Mouse (Mus musculus) CH12.LX (cell line): ENCODE results near the gene Srrm3. TPM values are rescaled to one million over a fixed set of nuclear protein-coding genes. Genes with fewer than 3 reads are reported as not detected.

ENCODE experiments used
- DNase-seq: peaks from one replicate; pipeline ENCODE4 v3.0.0-alpha.2; 2013; ENCODE audit errors: extremely low read depth
- H3K27ac ChIP-seq: 2 replicates; pipeline ENCODE4 v1.5.1; 2012; ENCODE audit warnings: low read depth, mild to moderate bottlenecking, control low read depth, moderate library complexity; ENCODE audit not compliant: insufficient read depth
- H3K27me3 ChIP-seq: replicated peaks from 2 replicates; pipeline ENCODE3; 2012; ENCODE audit warnings: inconsistent platforms
- H3K36me3 ChIP-seq, 2 experiments: replicated peaks in 1 of 2; 2 replicates each; pipeline versions ENCODE3 to v1.6.1; 2012; ENCODE audit warnings: inconsistent platforms in 1 of 2, low read length in 1 of 2, mild to moderate bottlenecking in 1 of 2, mixed read lengths in 1 of 2, moderate library complexity in 1 of 2; ENCODE audit not compliant: control insufficient read depth in 1 of 2, insufficient read depth in 1 of 2
- H3K4me1 ChIP-seq, 2 experiments: 2 replicates each; pipeline ENCODE4 v1.6.1; 2012; ENCODE audit warnings: inconsistent platforms in 1 of 2, moderate library complexity in 1 of 2; ENCODE audit not compliant: insufficient read depth in 2 of 2, control insufficient read depth in 1 of 2
- H3K4me2 ChIP-seq: 2 replicates; pipeline ENCODE4 v1.6.1; 2012; ENCODE audit warnings: low read depth, mild to moderate bottlenecking, control low read depth; ENCODE audit not compliant: poor library complexity, insufficient read depth, severe bottlenecking
- H3K4me3 ChIP-seq, 3 experiments: fragments of 150-350 bp in 1 of 3; sonication (generic) in 1 of 3; replicated peaks in 1 of 3; 2 replicates each; pipeline versions ENCODE3 to v1.5.1; 2011 to 2012; ENCODE audit warnings: low read depth in 2 of 3, low read length in 2 of 3, mild to moderate bottlenecking in 2 of 3, moderate library complexity in 2 of 3, control low read depth in 1 of 3, improper control_type of control experiment in 1 of 3, inconsistent platforms in 1 of 3, mixed read lengths in 1 of 3; ENCODE audit not compliant: poor library complexity in 1 of 3
- H3K79me2 ChIP-seq: replicated peaks from 2 replicates; pipeline ENCODE4 v1.6.1; 2012; ENCODE audit warnings: mild to moderate bottlenecking, moderate library complexity; ENCODE audit not compliant: control insufficient read depth, poor library complexity, insufficient read depth, severe bottlenecking; ENCODE audit errors: extremely low read depth
- H3K9ac ChIP-seq: 2 replicates; pipeline ENCODE4 v1.6.1; 2012; ENCODE audit warnings: low read depth, mild to moderate bottlenecking, control low read depth, moderate library complexity; ENCODE audit not compliant: insufficient read depth
- H3K9me3 ChIP-seq: replicated peaks from 2 replicates; pipeline ENCODE3; 2012; ENCODE audit warnings: low read length, inconsistent platforms, mixed read lengths
- BHLHE40 ChIP-seq: IDR thresholded peaks from 2 replicates; pipeline ENCODE4 v1.6.1; 2011; ENCODE audit warnings: mild to moderate bottlenecking, low read depth, low read length, improper control_type of control experiment
- CHD1 ChIP-seq: IDR thresholded peaks from 2 replicates; pipeline ENCODE4 v1.6.1; 2012; ENCODE audit warnings: low read depth, low read length, improper control_type of control experiment, inconsistent platforms
- CTCF ChIP-seq, 2 experiments: IDR thresholded peaks in 1 of 2; conservative IDR thresholded peaks in 1 of 2; 2 replicates each; pipeline ENCODE4 v1.5.1; 2011 to 2012; ENCODE audit warnings: low read depth in 2 of 2, low read length in 2 of 2, improper control_type of control experiment in 1 of 2, inconsistent platforms in 1 of 2, mild to moderate bottlenecking in 1 of 2, moderate library complexity in 1 of 2
- ELF1 ChIP-seq: IDR thresholded peaks from 2 replicates; pipeline ENCODE4 v1.6.1; 2014; ENCODE audit warnings: low read depth, mild to moderate bottlenecking, inconsistent platforms, low read length, improper control_type of control experiment
- ETS1 ChIP-seq: conservative IDR thresholded peaks from 2 replicates; pipeline ENCODE4 v1.6.1; 2012; ENCODE audit warnings: low read depth, mild to moderate bottlenecking, inconsistent platforms, low read length, improper control_type of control experiment, moderate library complexity
- MAX ChIP-seq: IDR thresholded peaks from 2 replicates; pipeline ENCODE4 v1.6.1; 2011; ENCODE audit warnings: low read length, improper control_type of control experiment
- MAZ ChIP-seq: IDR thresholded peaks from 2 replicates; pipeline ENCODE4 v1.6.1; 2012; ENCODE audit warnings: low read depth, mild to moderate bottlenecking, inconsistent platforms, low read length, improper control_type of control experiment, moderate library complexity
- MYC ChIP-seq: IDR thresholded peaks from 2 replicates; pipeline ENCODE4 v1.6.1; 2011; ENCODE audit warnings: low read depth, mild to moderate bottlenecking, improper control_type of control experiment, low read length
- NELFE ChIP-seq: IDR thresholded peaks from 2 replicates; pipeline ENCODE4 v1.6.1; 2011; ENCODE audit warnings: low read depth, low read length, improper control_type of control experiment
- NRF1 ChIP-seq: IDR thresholded peaks from 2 replicates; pipeline ENCODE4 v1.6.1; 2014; ENCODE audit warnings: low read depth, mild to moderate bottlenecking, inconsistent platforms, low read length, improper control_type of control experiment, moderate library complexity
- PAX5 ChIP-seq: IDR thresholded peaks from 2 replicates; pipeline ENCODE4 v1.6.1; 2012; ENCODE audit warnings: low read length, inconsistent platforms, mixed read lengths
- POLR2AphosphoS2 ChIP-seq: IDR thresholded peaks from 2 replicates; pipeline ENCODE4 v1.6.1; 2011; ENCODE audit warnings: low read depth, low read length, improper control_type of control experiment
- RAD21 ChIP-seq: IDR thresholded peaks from 2 replicates; pipeline ENCODE4 v1.6.1; 2011; ENCODE audit warnings: low read depth, mild to moderate bottlenecking, low read length, improper control_type of control experiment, moderate library complexity
- RCOR1 ChIP-seq: conservative IDR thresholded peaks from 2 replicates; pipeline ENCODE4 v1.6.1; 2012; ENCODE audit warnings: low read depth, mild to moderate bottlenecking, inconsistent platforms, low read length, improper control_type of control experiment
- SIN3A ChIP-seq: IDR thresholded peaks from 2 replicates; pipeline ENCODE4 v1.6.1; 2012; ENCODE audit warnings: low read length, improper control_type of control experiment, inconsistent platforms
- SMC3 ChIP-seq: IDR thresholded peaks from 2 replicates; pipeline ENCODE4 v1.6.1; 2011; ENCODE audit warnings: low read depth, low read length, improper control_type of control experiment
- TBP ChIP-seq: conservative IDR thresholded peaks from 2 replicates; pipeline ENCODE4 v1.6.1; 2011; ENCODE audit warnings: low read depth, low read length, improper control_type of control experiment
- TCF12 ChIP-seq: IDR thresholded peaks from 2 replicates; pipeline ENCODE4 v1.6.1; 2014; ENCODE audit warnings: low read depth, mild to moderate bottlenecking, inconsistent platforms, low read length, improper control_type of control experiment
- USF1 ChIP-seq: IDR thresholded peaks from 2 replicates; pipeline ENCODE4 v1.6.1; 2014; ENCODE audit warnings: low read depth, mild to moderate bottlenecking, inconsistent platforms, low read length, improper control_type of control experiment
- ZKSCAN1 ChIP-seq: IDR thresholded peaks from 2 replicates; pipeline ENCODE4 v1.6.1; 2012; ENCODE audit warnings: low read depth, inconsistent platforms, low read length, improper control_type of control experiment, borderline replicate concordance
- ZMIZ1 ChIP-seq: IDR thresholded peaks from 2 replicates; pipeline ENCODE4 v1.6.1; 2012; ENCODE audit warnings: low read depth, mild to moderate bottlenecking, inconsistent platforms, low read length, improper control_type of control experiment
- ZNF384 ChIP-seq: IDR thresholded peaks from 2 replicates; pipeline ENCODE4 v1.6.1; 2012; ENCODE audit warnings: low read depth, low read length, improper control_type of control experiment, inconsistent platforms
- dilution Hi-C: fragments of 300-500 bp; cut with MboI; formaldehyde crosslinking; loops from 2 replicates; pipeline ENCODE4 v1.14.3; 2020; ENCODE audit warnings: low sequenced_read_pairs; ENCODE audit not compliant: extremely low pct_unique_long_range_greater_than_20kb, extremely low pct_ligation_motif_present
- in situ Hi-C: fragments of 300-500 bp; cut with MboI; formaldehyde crosslinking; loops from 3 replicates; pipeline ENCODE4 v1.14.3; 2019; ENCODE audit warnings: low sequenced_read_pairs, low pct_ligation_motif_present, low pct_unique_long_range_greater_than_20kb, mixed read lengths
- polyA plus RNA-seq: library from polyadenylated mRNA; unstranded; fragments of >175 nt; gene quantifications from 2 replicates; pipeline ENCODE4 v1.2.1, GENCODE M21; 2012; ENCODE audit warnings: low read depth; ENCODE audit not compliant: insufficient read length
- total RNA-seq, 2 experiments: library from RNA; depleted of rRNA; stranded (reverse); fragments of 300-350 nt in 1 of 2; fragments of >200 nt in 1 of 2; gene quantifications; 2 replicates each; pipeline ENCODE4 v1.2.3; 2012 to 2014

Srrm3 gene
- total and polyA plus RNA-seq, 3 experiments: not detected

DNA sequence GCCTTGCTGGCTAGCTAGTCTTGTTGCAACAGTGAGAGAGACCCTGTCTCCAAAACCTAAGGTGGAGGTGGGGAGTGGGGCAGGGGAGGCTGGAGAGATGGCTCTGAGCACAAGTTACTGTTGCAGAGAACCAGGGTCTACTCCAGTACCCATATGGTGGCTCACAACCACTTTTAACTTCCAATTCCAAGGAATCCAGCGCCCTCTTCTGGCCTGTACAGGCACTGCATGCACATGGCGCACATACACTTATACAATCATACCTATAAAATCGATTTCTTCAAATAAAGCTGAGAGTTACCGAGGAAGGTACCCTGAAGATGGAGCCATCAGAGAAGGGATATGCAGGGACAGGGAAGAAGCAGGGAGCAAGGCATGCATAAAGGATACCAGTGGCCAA, 40.8 kb downstream of the Srrm3 start:
- in situ Hi-C loops (loop anchor here (5.0 kb wide), 1 partner anchor 50 kb away; no protein-coding TSS in a partner anchor), dilution Hi-C loops (no loop called here)
- no peaks in the 10 kb centered on the region for H3K4me1 ChIP-seq
- H3K4me2 ChIP-seq: no peak overlapping the region
- H3K9me3 ChIP-seq: peaks cover 8% of the 10 kb centered on the region
- no peaks in the 10 kb centered on the region for H3K79me2 ChIP-seq
- peaks cover 85% of the 10 kb centered on the region for H3K27me3 ChIP-seq
- H3K9ac ChIP-seq: no peak overlapping the region
- H3K4me3 ChIP-seq: no peak overlapping the region
- DNase-seq: no peak
- no peaks in the 10 kb centered on the region for H3K36me3 ChIP-seq
- no peak overlapping the region for H3K27ac ChIP-seq
- TF ChIP-seq CTCF (conservative IDR thresholded peaks at IDR 0.05 in 1 of 2, IDR thresholded peaks at IDR 0.05 in 1 of 2; ENCODE audit: low read depth in 2 of 2, low read length in 2 of 2): peak; percentile 32 to 37; a peak in 3 of 4 replicates
- TF ChIP-seq BHLHE40: no peak
- no peak for TF ChIP-seq POLR2AphosphoS2
- TF ChIP-seq RAD21: peak; percentile 1; the same call in 1 of the 2 replicates
- no peak for TF ChIP-seq TCF12

DNA sequence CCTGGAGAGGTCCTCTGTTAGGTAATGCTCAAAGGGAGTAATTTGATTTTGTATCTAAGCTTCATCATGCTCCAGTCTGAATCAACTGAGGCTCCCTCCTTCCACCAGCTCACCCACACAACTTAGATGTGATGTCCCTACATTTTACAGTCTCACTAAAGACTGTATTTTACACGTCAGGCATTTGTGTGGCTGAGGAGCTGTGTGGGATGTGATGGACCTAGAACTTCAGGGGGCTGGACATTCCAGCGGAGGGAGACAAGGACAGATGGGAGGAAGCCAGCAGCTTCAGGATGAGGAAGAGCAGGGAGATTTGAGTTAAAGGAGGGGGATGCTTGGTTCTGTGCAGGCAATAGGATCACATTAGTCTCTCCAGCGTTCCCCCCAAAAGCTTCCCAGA, 41.2 kb downstream of the Srrm3 start:
- H3K9ac ChIP-seq: no peak overlapping the region
- no peak overlapping the region for H3K4me3 ChIP-seq
- no peaks in the 10 kb centered on the region for H3K4me1 ChIP-seq
- dilution Hi-C loops (no loop called here), in situ Hi-C loops (loop anchor here (5.0 kb wide), 1 partner anchor 51 kb away; no protein-coding TSS in a partner anchor)
- H3K79me2 ChIP-seq: no peaks in the 10 kb centered on the region
- H3K36me3 ChIP-seq: no peaks in the 10 kb centered on the region
- no peak overlapping the region for H3K27ac ChIP-seq
- H3K4me2 ChIP-seq: no peak overlapping the region
- H3K27me3 ChIP-seq: peaks cover 85% of the 10 kb centered on the region
- TF ChIP-seq ETS1 (no peak), ZNF384 (no peak), NELFE (no peak), RAD21 (no peak), CTCF (conservative IDR thresholded peaks at IDR 0.05 in 1 of 2, IDR thresholded peaks at IDR 0.05 in 1 of 2; ENCODE audit: low read depth in 2 of 2, low read length in 2 of 2) (no peak), USF1 (no peak), SIN3A (no peak), ZMIZ1 (no peak), ZKSCAN1 (no peak), CHD1 (no peak), ELF1 (no peak), PAX5 (no peak)
- peaks cover 8% of the 10 kb centered on the region for H3K9me3 ChIP-seq
- no peak for DNase-seq

DNA sequence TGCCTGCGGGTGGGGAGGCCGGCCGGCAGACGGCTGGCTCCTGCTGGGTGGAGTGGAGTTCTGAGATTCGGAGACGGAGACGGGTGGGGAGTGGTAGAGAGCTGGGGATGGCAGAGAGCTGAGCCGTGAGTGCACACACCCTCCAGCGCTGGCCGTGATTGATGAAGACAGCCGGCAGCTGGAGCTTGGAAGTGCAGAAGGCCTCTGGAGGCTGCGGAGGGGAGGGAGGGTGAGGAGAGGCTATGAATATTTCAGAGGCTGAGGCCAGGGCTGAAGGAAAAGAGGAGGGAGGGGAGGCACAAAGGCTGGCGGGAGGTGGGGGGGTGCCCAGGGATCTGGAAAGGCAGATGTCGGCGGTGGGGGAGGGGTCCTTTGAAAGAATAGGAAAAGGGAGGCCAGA, 44.3 kb downstream of the Srrm3 start:
- Histone ChIP-seq H3K27ac (no peak overlapping the region), H3K4me2 (no peak overlapping the region), H3K9me3 (peaks cover 8% of the 10 kb centered on the region), H3K36me3 (no peaks in the 10 kb centered on the region)
- no peak for DNase-seq
- in situ Hi-C loops (no loop called here), dilution Hi-C loops (no loop called here)
- no peak for TF ChIP-seq MAX
- TF ChIP-seq ZMIZ1: no peak
- no peak for TF ChIP-seq MYC
- no peak for TF ChIP-seq USF1
- TF ChIP-seq ETS1: no peak
- TF ChIP-seq POLR2AphosphoS2: no peak
- no peak for TF ChIP-seq RCOR1
- TF ChIP-seq NRF1: no peak
- TF ChIP-seq TBP: no peak
- no peak for TF ChIP-seq MAZ
- no peak for TF ChIP-seq TCF12
- no peak for TF ChIP-seq SMC3
- TF ChIP-seq, all 38 proteins: peak for 0
- no peak overlapping the region for H3K4me3 ChIP-seq
- H3K79me2 ChIP-seq: no peaks in the 10 kb centered on the region
- H3K27me3 ChIP-seq: peaks cover 84% of the 10 kb centered on the region
- H3K9ac ChIP-seq: no peak overlapping the region
- no peaks in the 10 kb centered on the region; a peak in 1 of 4 replicates for H3K4me1 ChIP-seq
